Mouse (Mus musculus) neural tube, embryonic 13.5 days (tissue): ENCODE measurements around the gene Smim1. TPM values are rescaled to one million over a fixed set of nuclear protein-coding genes. Genes with fewer than 3 reads are reported as not detected.

Experiments used
- ATAC-seq: fragments of 200-750 bp; cut with Nextera tagmentation; 2 replicates; pipeline ENCODE4 v1.8.0; 2017; ENCODE audit warnings: low read depth, mild to moderate bottlenecking, moderate TSS enrichment, moderate library complexity
- H3K27ac ChIP-seq: fragments of 300-500 bp; sonication (generic); replicated peaks from 2 replicates; pipeline ENCODE4 v1.5.1; 2015; ENCODE audit warnings: moderate library complexity, mild to moderate bottlenecking, inconsistent platforms
- H3K27me3 ChIP-seq: fragments of 300-500 bp; sonication (generic); 2 replicates; pipeline ENCODE4 v1.6.1; 2015; ENCODE audit warnings: mild to moderate bottlenecking, inconsistent platforms
- H3K36me3 ChIP-seq: fragments of 300-500 bp; sonication (generic); 2 replicates; pipeline ENCODE4 v1.6.1; 2015; ENCODE audit warnings: mild to moderate bottlenecking, inconsistent platforms
- H3K4me1 ChIP-seq: fragments of 300-500 bp; sonication (generic); replicated peaks from 2 replicates; pipeline ENCODE4 v1.6.1; 2015; ENCODE audit warnings: inconsistent platforms
- H3K4me2 ChIP-seq: fragments of 300-500 bp; sonication (generic); 2 replicates; pipeline ENCODE4 v1.6.1; 2015; ENCODE audit warnings: inconsistent platforms, mild to moderate bottlenecking, moderate library complexity
- H3K4me3 ChIP-seq: fragments of 300-500 bp; sonication (generic); 2 replicates; pipeline ENCODE4 v1.5.1; 2015; ENCODE audit warnings: mild to moderate bottlenecking, inconsistent platforms
- H3K9ac ChIP-seq: fragments of 300-500 bp; sonication (generic); 2 replicates; pipeline ENCODE4 v1.6.1; 2015; ENCODE audit warnings: moderate library complexity, mild to moderate bottlenecking, inconsistent platforms
- H3K9me3 ChIP-seq: fragments of 300-500 bp; sonication (generic); 2 replicates; pipeline ENCODE4 v1.6.1; 2016; ENCODE audit warnings: inconsistent platforms
- WGBS: fragments of 180-500 bp; shearing (Covaris S2); methylation state at CpG from one replicate; pipeline ENCODE4 v1.1.7; 2015; 5-methylcytosine and 5-hydroxymethylcytosine counted together
- polyA plus RNA-seq: library from polyadenylated mRNA; unstranded; fragments of >200 nt; fragmentation: Nextera tagmentation; extraction: Ambion mirVana; gene quantifications from 2 replicates; pipeline ENCODE4 v1.2.1, GENCODE M21; 2015

Smim1 gene
- polyA plus RNA-seq, 1 experiment from 2014 or later, result 7.8 TPM

DNA sequence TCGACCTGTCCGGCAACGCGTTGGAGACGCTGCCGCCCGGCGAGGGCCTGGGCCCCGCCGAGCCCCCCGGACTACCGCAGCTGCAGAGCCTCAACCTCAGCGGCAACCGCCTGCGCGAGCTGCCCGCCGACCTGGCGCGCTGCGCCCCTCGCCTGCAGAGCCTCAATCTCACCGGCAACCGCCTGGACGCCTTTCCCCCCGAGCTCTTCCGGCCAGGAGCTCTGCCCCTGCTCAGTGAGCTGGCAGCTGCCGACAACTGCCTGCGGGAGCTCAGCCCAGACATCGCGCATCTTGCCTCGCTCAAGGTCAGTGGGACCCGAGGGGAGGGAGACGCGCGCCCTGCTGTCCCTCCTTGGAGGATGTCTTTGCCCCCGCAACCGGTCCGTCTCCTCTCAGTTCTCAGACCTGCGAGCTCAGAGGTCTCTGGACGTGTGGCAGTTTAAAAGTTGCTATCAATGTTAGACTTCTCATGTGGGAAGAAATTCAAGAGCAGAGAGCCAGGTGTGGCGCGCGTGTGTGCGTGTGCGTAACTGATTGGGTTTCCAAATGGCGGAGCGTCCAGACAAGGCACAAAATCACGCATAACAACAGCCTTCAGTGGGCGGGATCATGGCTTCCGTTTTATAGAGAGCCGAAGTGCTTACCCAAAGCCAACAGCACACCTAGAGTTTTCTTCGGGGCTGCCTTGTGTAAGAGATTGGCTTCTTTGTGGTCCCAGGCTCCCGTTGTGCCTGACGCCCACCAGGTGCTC, 13.7 kb downstream of the Smim1 start:
- Histone ChIP-seq H3K27me3 (no peaks in the 10 kb centered on the region), H3K9me3 (no peaks in the 10 kb centered on the region), H3K27ac (peak overlapping the region; percentile 77), H3K4me3 (peak overlapping the region; percentile 100), H3K36me3 (peaks cover 36% of the 10 kb centered on the region), H3K9ac (peak overlapping the region; percentile 97), H3K4me1 (peaks cover 35% of the 10 kb centered on the region), H3K4me2 (peak overlapping the region; percentile 100)
- peak; percentile 3 for ATAC-seq
- 3% methylated on average over 55 of the region's 55 CpGs for WGBS

DNA sequence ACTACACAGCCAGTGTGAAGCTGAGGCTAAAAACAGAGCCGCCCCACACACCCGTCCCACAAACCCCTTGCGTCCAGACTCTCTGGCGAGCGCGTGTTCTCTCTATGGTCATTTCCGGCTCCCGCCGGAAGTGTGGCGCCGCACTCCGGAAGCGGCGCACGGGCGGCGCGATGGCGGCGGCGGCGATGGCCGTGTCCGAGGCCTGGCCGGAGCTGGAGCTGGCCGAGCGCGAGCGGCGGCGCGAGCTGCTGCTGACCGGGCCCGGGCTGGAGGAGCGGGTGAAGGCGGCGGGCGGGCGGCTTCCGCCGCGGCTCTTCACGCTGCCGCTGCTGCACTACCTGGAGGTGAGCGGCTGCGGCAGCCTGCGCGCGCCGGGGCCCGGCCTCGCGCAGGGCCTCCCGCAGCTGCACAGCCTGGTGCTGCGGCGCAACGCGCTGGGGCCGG, 14.4 kb downstream of the Smim1 start, which contains the start of gene Lrrc47:
Gene Lrrc47, plus strand, starts transcription at position 86 of the 444 bp plus-strand sequence.
- peak; percentile 95 for ATAC-seq
- WGBS, result 0% methylated on average over 30 of the region's 59 CpGs
- Histone ChIP-seq H3K4me1 (peaks cover 35% of the 10 kb centered on the region), H3K36me3 (peaks cover 36% of the 10 kb centered on the region), H3K9ac (peak within 1 kb of the TSS; percentile 97), H3K4me3 (peak within 1 kb of the TSS; percentile 100), H3K4me2 (peak within 1 kb of the TSS; percentile 100), H3K27me3 (no peaks in the 10 kb centered on the region), H3K9me3 (no peaks in the 10 kb centered on the region), H3K27ac (peak within 1 kb of the TSS; percentile 77)

DNA sequence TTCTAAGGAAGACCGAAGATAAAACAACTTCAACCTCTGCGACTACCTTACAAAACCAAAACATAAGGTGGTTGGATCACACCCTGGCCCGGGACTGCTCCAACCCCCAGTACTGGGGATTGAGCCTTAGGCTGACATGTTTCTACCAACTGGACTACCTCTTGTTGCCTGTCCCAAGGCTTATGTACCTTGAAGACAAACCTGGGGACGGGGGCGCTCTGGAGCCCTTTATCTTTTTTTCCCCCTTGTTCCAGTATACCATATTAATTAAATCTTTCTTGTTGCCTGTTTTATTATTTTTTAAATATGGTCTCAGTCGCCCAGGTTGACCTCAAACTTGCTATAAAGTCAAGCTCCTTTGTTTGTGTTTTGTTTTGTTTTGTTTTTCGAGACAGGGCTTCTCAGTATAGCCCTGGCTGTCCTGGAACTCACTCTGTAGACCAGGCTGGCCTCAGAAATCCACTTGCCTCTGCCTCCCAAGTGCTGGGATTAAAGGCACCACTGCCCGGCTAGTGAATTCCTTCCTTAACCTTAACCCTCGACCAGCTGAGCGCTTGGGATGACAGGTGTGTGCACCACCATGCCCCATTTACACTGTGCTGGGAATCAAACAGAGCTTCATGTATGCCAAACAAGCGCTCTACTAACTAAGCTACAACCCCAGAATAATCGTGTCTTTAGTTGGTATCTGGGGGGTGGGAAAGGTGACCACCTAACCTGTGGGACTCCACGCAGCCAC, 15.0 kb downstream of the Smim1 start:
- peak; percentile 48; the same call in 1 of the 2 replicates for ATAC-seq
- Histone ChIP-seq H3K4me1 (peaks cover 35% of the 10 kb centered on the region), H3K27ac (peak overlapping the region; percentile 65; the same call in 1 of the 2 replicates), H3K9ac (peak overlapping the region; percentile 97), H3K36me3 (peaks cover 36% of the 10 kb centered on the region), H3K9me3 (no peaks in the 10 kb centered on the region), H3K27me3 (no peaks in the 10 kb centered on the region), H3K4me2 (peak overlapping the region; percentile 100), H3K4me3 (peak overlapping the region; percentile 100)
- 29% methylated on average over 13 of the region's 13 CpGs for WGBS

DNA sequence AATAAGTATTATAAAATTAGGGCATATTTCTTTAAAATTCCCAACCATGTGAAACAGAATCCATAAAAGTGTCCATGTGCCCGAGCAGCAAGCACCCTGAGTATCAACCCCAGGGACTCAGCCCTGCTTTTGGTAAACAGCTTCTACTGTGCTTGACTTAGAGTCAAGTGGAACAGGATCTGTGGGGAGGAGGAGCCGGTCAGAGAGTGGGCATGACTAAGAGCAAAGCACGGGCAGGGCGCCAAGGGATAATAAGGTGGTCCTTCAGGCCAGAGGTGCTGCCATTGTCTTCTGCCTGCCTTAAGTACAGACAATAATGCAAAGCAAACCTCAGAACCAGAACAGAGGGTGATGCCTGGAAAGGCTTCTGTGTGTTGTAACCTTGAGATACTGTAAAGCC, 18.3 kb downstream of the Smim1 start:
- no peak overlapping the region for H3K27ac ChIP-seq
- no peak overlapping the region for H3K4me3 ChIP-seq
- 85% methylated on average over 4 of the region's 4 CpGs for WGBS
- peaks cover 12% of the 10 kb centered on the region for H3K4me1 ChIP-seq
- no peaks in the 10 kb centered on the region for H3K9me3 ChIP-seq
- H3K36me3 ChIP-seq, result peaks cover 49% of the 10 kb centered on the region
- H3K27me3 ChIP-seq, result no peaks in the 10 kb centered on the region
- no peak overlapping the region for H3K4me2 ChIP-seq
- no peak overlapping the region for H3K9ac ChIP-seq
- ATAC-seq, result no peak

DNA sequence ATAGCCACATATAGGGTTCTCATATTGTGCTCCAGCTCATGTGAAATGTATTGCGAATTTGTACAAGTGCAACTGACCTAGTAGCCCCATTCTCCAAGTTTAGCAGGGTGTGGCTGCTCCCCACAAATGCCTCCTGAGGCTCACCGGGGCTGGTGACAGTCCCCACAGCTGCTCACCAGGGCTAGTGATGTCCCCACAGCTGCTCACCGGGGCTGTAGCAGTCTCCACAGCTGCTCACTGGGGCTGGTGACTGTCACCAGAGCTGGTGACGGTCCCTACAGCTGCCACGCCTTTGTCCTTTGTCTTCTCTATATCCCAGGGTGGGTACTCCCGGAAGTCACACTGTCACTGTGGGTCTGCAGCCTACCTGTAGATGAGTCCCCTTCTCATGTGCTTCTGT, 19.8 kb downstream of the Smim1 start:
- WGBS, result 90% methylated on average over 6 of the region's 6 CpGs

DNA sequence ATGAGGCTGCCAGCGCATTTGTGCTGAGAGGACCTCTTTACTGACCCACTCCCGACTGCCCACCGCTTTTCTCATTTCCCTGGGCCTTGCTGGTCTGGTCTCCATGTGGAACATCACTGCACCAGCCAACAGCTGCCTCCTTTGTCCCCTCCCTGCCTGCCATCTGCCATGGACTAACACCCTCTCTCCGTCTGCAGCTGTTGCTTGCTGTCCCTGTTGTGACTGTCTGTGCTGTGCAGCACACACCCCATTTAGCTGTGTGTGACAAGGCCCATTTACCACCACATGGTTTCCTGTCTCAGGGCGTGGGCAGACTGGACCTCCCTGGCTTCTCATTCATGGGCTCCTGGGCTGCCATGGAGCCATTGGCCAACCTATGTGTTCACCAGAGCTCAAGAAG, 20.5 kb downstream of the Smim1 start:
- no peaks in the 10 kb centered on the region for H3K4me1 ChIP-seq
- H3K9me3 ChIP-seq, result no peaks in the 10 kb centered on the region
- no peaks in the 10 kb centered on the region for H3K27me3 ChIP-seq
- no peak overlapping the region for H3K27ac ChIP-seq
- H3K4me2 ChIP-seq, result no peak overlapping the region
- no peak overlapping the region for H3K4me3 ChIP-seq
- no peak overlapping the region for H3K9ac ChIP-seq
- H3K36me3 ChIP-seq, result peaks cover 60% of the 10 kb centered on the region
- 91% methylated on average over 5 of the region's 5 CpGs for WGBS
- no peak for ATAC-seq

More for the DNA sequence above, 19.8 kb downstream of the Smim1 start:
- ATAC-seq, result no peak
- peaks cover 60% of the 10 kb centered on the region for H3K36me3 ChIP-seq
- no peak overlapping the region for H3K4me3 ChIP-seq
- H3K9ac ChIP-seq, result no peak overlapping the region
- H3K27me3 ChIP-seq, result no peaks in the 10 kb centered on the region
- H3K4me2 ChIP-seq, result no peak overlapping the region
- H3K27ac ChIP-seq, result no peak overlapping the region
- peaks cover 6% of the 10 kb centered on the region for H3K4me1 ChIP-seq
- H3K9me3 ChIP-seq, result no peaks in the 10 kb centered on the region

DNA sequence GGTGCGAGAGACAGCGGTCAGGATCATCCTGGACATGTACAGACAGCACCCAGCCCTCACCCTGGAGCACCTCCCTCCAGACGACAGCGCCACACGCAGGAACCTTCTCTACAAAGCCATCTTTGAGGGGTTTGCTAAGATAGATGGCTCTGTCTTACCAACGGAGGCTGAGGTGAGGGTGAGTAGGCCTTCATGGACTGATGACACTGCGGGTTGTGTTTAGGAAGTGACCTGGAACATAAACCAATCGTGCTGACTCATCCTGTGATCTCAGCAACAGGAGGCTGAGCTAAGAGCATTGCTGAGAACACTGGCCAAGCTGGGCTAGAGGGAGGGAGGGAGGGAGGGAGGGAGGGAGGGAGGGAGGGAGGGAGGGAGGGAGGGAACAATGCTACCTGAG, 32.5 kb downstream of the Smim1 start:
- Histone ChIP-seq H3K4me3 (no peak overlapping the region), H3K4me1 (no peaks in the 10 kb centered on the region), H3K4me2 (no peak overlapping the region), H3K27me3 (no peaks in the 10 kb centered on the region), H3K9ac (no peak overlapping the region), H3K27ac (no peak overlapping the region), H3K9me3 (no peaks in the 10 kb centered on the region), H3K36me3 (peaks cover 97% of the 10 kb centered on the region)
- 93% methylated on average over 8 of the region's 8 CpGs for WGBS
- no peak for ATAC-seq

DNA sequence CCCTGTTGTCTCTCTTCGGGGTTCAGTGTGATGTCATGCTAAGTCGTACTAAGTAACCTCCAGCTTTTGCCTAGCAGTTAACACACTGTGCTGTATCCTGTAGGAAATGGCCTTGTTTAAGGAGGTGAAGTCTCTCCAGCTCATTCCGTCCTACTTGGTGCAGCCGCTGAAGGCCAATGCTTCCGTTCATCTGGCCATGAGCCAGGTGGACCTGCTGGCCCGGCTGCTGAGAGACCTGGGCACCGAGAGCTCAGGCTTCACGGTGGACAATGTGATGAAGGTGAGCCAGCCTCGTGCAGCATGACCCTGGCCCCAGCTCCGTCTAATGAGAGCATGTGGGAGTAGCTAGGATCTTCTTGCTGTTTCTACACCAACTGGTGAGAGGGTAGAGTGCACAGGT, 33.3 kb downstream of the Smim1 start:
- H3K4me3 ChIP-seq, result no peak overlapping the region
- no peaks in the 10 kb centered on the region for H3K4me1 ChIP-seq
- WGBS, result 92% methylated on average over 10 of the region's 10 CpGs
- H3K27me3 ChIP-seq, result no peaks in the 10 kb centered on the region
- ATAC-seq, result no peak
- H3K27ac ChIP-seq, result no peak overlapping the region
- H3K4me2 ChIP-seq, result no peak overlapping the region
- peaks cover 97% of the 10 kb centered on the region for H3K36me3 ChIP-seq
- no peak overlapping the region for H3K9ac ChIP-seq
- H3K9me3 ChIP-seq, result no peaks in the 10 kb centered on the region

DNA sequence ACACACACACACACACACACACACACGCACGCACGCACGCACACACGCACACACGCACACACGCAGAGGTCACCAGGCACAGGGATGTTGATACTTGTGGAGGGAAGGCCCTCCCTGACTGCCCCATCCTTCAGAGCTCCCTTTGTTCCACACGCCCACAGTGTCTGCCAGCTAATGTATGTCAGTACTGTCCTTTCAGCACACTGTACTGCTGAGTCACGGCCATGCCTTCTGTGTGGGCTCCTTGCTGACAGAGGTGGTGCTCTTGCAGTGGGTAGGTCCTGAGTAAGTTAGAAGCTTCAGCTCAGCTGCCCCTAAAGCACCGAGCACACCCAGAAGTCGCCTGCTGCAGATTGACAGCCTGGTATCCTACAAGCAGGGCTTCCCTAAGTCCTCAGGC, 45.6 kb downstream of the Smim1 start:
- Histone ChIP-seq H3K9me3 (no peaks in the 10 kb centered on the region), H3K4me3 (no peak overlapping the region), H3K4me1 (peaks cover 23% of the 10 kb centered on the region), H3K4me2 (no peak overlapping the region), H3K27me3 (no peaks in the 10 kb centered on the region), H3K9ac (no peak overlapping the region), H3K36me3 (peaks cover 71% of the 10 kb centered on the region), H3K27ac (no peak overlapping the region)
- 93% methylated on average over 11 of the region's 11 CpGs for WGBS
- no peak for ATAC-seq

DNA sequence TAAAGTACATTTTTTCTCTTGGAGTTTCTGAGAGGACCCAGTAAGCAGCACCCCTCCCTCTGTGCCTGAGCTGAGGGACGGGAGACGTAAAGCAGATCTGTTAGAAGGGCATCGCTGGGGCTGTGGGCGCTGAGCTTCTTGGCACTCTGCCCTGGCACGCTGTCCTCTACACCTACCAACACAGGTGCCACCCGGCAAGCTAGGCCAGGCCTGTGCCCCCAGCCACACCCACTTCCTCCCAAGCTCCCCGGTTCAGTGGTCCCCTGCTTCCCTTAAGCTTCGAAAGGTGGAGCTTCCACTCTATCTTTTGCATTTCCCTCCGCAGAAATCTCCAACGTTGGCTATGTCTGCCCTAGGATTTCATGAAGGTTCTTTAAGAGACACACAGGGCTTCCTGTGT, 46.8 kb downstream of the Smim1 start:
- Histone ChIP-seq H3K36me3 (peaks cover 59% of the 10 kb centered on the region), H3K27ac (no peak overlapping the region)

DNA sequence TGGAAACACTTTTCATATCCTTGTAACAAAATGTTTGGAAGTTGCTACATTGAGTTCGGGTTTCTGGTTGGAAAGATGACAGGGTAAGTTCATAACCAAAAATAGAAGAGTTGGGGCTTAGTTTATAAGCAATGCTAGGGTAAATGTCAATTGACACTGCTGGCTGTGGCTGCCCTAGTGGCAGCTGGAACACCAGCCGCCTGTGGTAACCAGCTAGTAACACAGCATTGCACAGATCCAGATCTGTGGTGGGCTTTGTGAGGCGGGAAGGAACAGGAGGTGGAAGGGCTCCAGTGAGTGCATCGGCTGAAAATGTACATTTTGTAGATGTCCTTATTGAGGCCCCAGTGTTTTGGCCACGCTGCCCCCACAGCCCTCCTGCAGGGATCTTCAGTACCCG, 50.3 kb downstream of the Smim1 start:
- 41% methylated on average over 6 of the region's 6 CpGs for WGBS
- no peak for ATAC-seq
- H3K9me3 ChIP-seq, result no peaks in the 10 kb centered on the region
- peaks cover 45% of the 10 kb centered on the region for H3K4me1 ChIP-seq
- peak overlapping the region; percentile 93 for H3K9ac ChIP-seq
- no peak overlapping the region for H3K27ac ChIP-seq
- H3K4me3 ChIP-seq, result peak overlapping the region; percentile 95
- H3K4me2 ChIP-seq, result peak overlapping the region; percentile 97
- no peaks in the 10 kb centered on the region for H3K27me3 ChIP-seq
- peaks cover 35% of the 10 kb centered on the region for H3K36me3 ChIP-seq

More for the DNA sequence above, 46.8 kb downstream of the Smim1 start:
- H3K9ac ChIP-seq, result no peak overlapping the region
- H3K27me3 ChIP-seq, result no peaks in the 10 kb centered on the region
- no peaks in the 10 kb centered on the region for H3K9me3 ChIP-seq
- ATAC-seq, result no peak
- H3K4me1 ChIP-seq, result peaks cover 27% of the 10 kb centered on the region
- H3K4me2 ChIP-seq, result no peak overlapping the region
- WGBS, result 94% methylated on average over 10 of the region's 10 CpGs
- H3K4me3 ChIP-seq, result no peak overlapping the region

DNA sequence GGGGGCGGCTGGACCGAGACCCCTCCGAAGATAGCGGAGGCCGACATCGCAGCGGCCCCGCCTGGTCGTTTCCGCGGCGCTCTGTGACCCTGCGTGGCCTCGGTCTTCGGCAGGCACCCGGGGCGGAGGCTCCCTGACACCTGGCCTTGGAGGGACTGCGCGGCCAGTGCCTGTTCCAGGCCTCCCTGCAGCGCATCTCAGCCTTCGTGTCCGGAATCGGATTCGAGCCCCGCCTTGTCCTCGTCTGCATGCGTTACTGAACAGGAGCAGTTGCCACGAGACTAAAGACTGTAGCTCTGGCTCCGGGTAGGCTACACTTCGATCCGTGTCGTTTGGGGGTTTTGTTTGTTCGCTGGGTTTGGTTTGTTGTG, 50.8 kb downstream of the Smim1 start:
- Histone ChIP-seq H3K36me3 (peaks cover 35% of the 10 kb centered on the region), H3K9ac (peak overlapping the region; percentile 93), H3K27me3 (no peaks in the 10 kb centered on the region), H3K4me1 (peaks cover 45% of the 10 kb centered on the region), H3K27ac (peak overlapping the region; percentile 82), H3K4me3 (peak overlapping the region; percentile 95), H3K4me2 (peak overlapping the region; percentile 97), H3K9me3 (no peaks in the 10 kb centered on the region)
- peak; percentile 76 for ATAC-seq
- under 1% methylated on average over 33 of the region's 33 CpGs for WGBS
